Mouse (Mus musculus) cerebellum, adult 18-20 months (tissue): ENCODE data around the gene Klrg2.

Source experiments
- DNase-seq, 2 experiments: peaks; one replicate each; pipeline ENCODE4 v3.0.0; 2021

Klrg2 gene

GRCm38 (mm10) chr6:38627081-38627480, 10.0 kb downstream of the Klrg2 start:
- no peak for DNase-seq

DNA sequence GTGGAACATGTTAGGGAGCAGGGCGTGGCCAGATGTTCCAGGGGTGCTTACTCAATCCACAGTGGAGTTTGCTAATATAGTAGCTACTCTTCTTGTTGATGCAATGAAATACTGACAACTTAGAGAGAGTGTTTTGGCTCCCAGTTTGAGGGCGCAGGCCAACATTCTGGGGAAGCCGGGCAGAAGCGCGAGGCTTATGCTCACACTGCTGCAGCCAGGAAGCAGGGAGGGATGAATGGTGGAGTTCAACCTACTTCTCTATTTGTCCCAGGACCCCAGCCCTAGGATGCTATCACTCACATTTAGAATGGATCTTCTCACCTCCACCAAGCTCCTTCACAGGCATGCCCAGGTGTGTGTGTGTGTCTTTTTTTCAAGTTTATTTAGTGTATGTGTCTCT, 11.0 kb downstream of the Klrg2 start:
- DNase-seq, result no peak

GRCm38 (mm10) chr6:38624439-38624838, 12.6 kb downstream of the Klrg2 start:
- peak; percentile 68 to 71 for DNase-seq

DNA sequence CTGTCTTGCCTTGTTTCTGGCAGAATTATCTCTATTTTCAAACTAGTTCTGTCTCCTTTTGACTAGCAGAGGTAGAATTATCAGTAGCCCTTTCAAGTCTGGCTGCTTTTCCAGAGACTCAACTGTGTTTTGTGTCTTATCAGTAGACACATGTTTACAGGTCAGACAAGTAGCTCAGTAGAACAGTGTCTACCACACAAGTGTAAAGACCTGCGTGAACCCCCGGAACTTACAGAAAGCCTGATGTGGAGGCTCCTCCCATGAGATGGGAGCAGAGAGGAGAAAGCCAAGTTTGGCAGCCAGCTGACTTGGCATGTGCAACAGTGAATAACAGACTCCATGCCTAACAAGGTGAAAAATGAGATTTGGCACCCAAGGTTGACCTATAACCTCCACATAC, 13.6 kb downstream of the Klrg2 start:
- no peak for DNase-seq

- no peak for DNase-seq
Observed at GRCm38 (mm10) chr6:38622406-38622805, 14.6 kb downstream of the Klrg2 start.

- DNase-seq, result no peak
Observed at GRCm38 (mm10) chr6:38609892-38610291, 27.1 kb downstream of the Klrg2 start.

- no peak for DNase-seq
Observed at GRCm38 (mm10) chr6:38597481-38597880, 39.6 kb downstream of the Klrg2 start.

GRCm38 (mm10) chr6:38581711-38582110, 55.3 kb downstream of the Klrg2 start:
- no peak for DNase-seq

DNA sequence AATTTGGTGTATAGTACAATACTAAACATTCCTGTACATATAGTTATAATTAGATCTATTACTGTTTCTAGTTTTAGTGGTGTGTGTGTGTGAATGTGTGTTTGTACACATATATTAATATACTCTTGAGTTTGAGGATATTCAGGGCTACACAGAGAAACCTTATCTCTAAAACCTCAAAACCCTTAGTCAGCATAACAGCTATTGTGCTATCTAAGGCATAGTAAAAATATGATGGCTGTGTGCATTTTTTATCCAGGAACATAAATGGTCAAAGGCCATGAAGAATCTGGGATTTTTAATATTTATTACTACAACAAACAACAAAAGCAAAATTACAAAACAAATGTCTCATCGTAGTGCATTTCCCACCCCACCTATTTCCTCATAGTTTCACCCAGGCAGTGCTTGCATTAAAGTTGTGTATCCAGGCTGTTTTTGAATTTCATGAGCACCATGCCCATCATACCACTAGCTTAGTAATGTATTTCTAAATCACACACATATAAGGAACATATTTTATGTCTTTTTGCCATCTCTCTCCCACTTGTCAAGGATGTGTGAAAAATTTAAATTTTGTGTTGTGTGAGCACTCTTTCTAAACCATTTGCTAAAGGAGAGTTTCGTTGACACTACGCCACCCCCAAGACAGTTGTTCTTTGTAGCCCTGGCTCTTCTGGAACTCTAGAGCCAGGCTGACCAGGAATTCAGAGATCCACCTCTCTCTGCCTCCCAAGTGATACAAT, 56.8 kb downstream of the Klrg2 start:
- DNase-seq, result no peak

DNA sequence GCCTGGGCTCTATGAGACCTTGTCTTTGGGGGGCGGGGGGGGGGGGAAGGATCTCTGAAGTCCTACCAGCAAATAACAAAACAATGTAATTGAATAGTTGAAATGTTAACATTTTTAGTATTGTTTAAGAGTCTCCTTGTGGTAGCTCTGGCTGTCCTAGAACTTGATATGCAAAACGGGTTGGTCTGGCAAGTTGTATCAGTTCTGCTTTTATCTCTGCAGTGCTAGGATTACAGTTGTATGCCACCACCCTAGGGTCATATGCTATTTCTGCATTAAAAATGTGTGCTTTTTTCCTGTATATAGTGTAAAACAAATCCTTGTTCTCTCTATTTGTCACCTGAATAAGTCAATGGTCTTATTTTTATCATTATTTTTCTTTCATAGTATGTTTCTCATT, 60.9 kb downstream of the Klrg2 start:
- DNase-seq, result no peak
